11 mouse cellular contexts compared by ENCODE assay signal in genomic region chr9:60310741-60311317, GRCm38 (mm10).
DNase-seq lines count a peak whose midpoint lies in the region; ATAC-seq lines count a peak whose summit lies in the region.
"Had no signal": no experiment of that assay in that cellular context is flagged by ENCODE, and none has a peak within 500 bp of the region (broad histone marks: within the 10 kb centered on the region; RNA-seq: fewer than 3 reads in every experiment).

No protein-coding gene starts in this region.

- H3K9ac ChIP-seq in heart, embryonic 12.5 days, result no peak overlapping the region
- H3K9ac ChIP-seq in midbrain, embryonic 16.5 days (ENCODE audit: low read depth, low read length), result no peak overlapping the region
- H3K9ac ChIP-seq in intestine, embryonic 16.5 days (ENCODE audit: low read depth, low read length), result no peak overlapping the region
- H3K9ac ChIP-seq in stomach, embryonic 16.5 days (ENCODE audit: low read length), result no peak overlapping the region
- H3K9ac ChIP-seq: limb, embryonic 12.5 days; liver, embryonic 15.5 days had no signal

- peaks cover 56% of the 10 kb centered on the region for H3K4me1 ChIP-seq in heart, embryonic 10.5 days
- peaks cover 16% of the 10 kb centered on the region for H3K4me1 ChIP-seq in heart, embryonic 12.5 days (replicated peaks)
- peaks cover 52% of the 10 kb centered on the region for H3K4me1 ChIP-seq in midbrain, embryonic 10.5 days
- peaks cover 8% of the 10 kb centered on the region; the same call in 1 of the 2 replicates for H3K4me1 ChIP-seq in midbrain, embryonic 16.5 days (ENCODE audit: control insufficient read depth, insufficient read depth, low read length)
- H3K4me1 ChIP-seq in intestine, embryonic 16.5 days (ENCODE audit: control insufficient read depth, insufficient read depth, low read length), result peaks cover 51% of the 10 kb centered on the region
- H3K4me1 ChIP-seq in stomach, embryonic 16.5 days (ENCODE audit: control insufficient read depth, insufficient read depth, low read length), result peaks cover 26% of the 10 kb centered on the region

- no peaks in the 10 kb centered on the region for H3K27me3 ChIP-seq in heart, embryonic 10.5 days (ENCODE audit: insufficient read depth, poor library complexity, severe bottlenecking)
- no peaks in the 10 kb centered on the region for H3K27me3 ChIP-seq in heart, embryonic 12.5 days (replicated peaks)
- H3K27me3 ChIP-seq in midbrain, embryonic 10.5 days (ENCODE audit: low read depth, poor library complexity, severe bottlenecking), result no peaks in the 10 kb centered on the region
- H3K27me3 ChIP-seq in midbrain, embryonic 16.5 days (ENCODE audit: control insufficient read depth, insufficient read depth, low read depth, low read length), result no peaks in the 10 kb centered on the region
- no peaks in the 10 kb centered on the region for H3K27me3 ChIP-seq in intestine, embryonic 16.5 days (replicated peaks; ENCODE audit: control insufficient read depth, insufficient read depth, low read length)
- H3K27me3 ChIP-seq in stomach, embryonic 16.5 days (ENCODE audit: control insufficient read depth, insufficient read depth, low read length), result no peaks in the 10 kb centered on the region
- H3K27me3 ChIP-seq: liver, embryonic 15.5 days had no signal

- H3K36me3 ChIP-seq in heart, embryonic 10.5 days, result no peaks in the 10 kb centered on the region
- H3K36me3 ChIP-seq in heart, embryonic 12.5 days, result no peaks in the 10 kb centered on the region
- no peaks in the 10 kb centered on the region for H3K36me3 ChIP-seq in midbrain, embryonic 10.5 days
- H3K36me3 ChIP-seq in midbrain, embryonic 16.5 days (ENCODE audit: control insufficient read depth, insufficient read depth, low read length), result no peaks in the 10 kb centered on the region
- H3K36me3 ChIP-seq in intestine, embryonic 16.5 days (ENCODE audit: control insufficient read depth, insufficient read depth, low read length), result no peaks in the 10 kb centered on the region
- no peaks in the 10 kb centered on the region for H3K36me3 ChIP-seq in stomach, embryonic 16.5 days (ENCODE audit: control insufficient read depth, insufficient read depth, low read length)
- H3K36me3 ChIP-seq: limb, embryonic 12.5 days; liver, embryonic 15.5 days had no signal

- 56% methylated on average over 8 of the region's 8 CpGs for WGBS in heart, embryonic 10.5 days
- WGBS in heart, embryonic 12.5 days, result 55% methylated on average over 8 of the region's 8 CpGs
- WGBS in midbrain, embryonic 10.5 days, result 76% methylated on average over 8 of the region's 8 CpGs
- 66% methylated on average over 8 of the region's 8 CpGs for WGBS in midbrain, embryonic 16.5 days
- 67% methylated on average over 8 of the region's 8 CpGs for WGBS in intestine, embryonic 16.5 days
- WGBS in stomach, embryonic 16.5 days, result 64% methylated on average over 8 of the region's 8 CpGs

- no peak overlapping the region for H3K4me3 ChIP-seq in heart, embryonic 10.5 days
- no peak overlapping the region for H3K4me3 ChIP-seq in heart, embryonic 12.5 days
- H3K4me3 ChIP-seq in midbrain, embryonic 10.5 days, result no peak overlapping the region
- H3K4me3 ChIP-seq in midbrain, embryonic 16.5 days (ENCODE audit: low read depth, low read length), result no peak overlapping the region
- no peak overlapping the region for H3K4me3 ChIP-seq in intestine, embryonic 16.5 days (ENCODE audit: low read length)
- H3K4me3 ChIP-seq in stomach, embryonic 16.5 days (replicated peaks; ENCODE audit: low read length), result no peak overlapping the region
- H3K4me3 ChIP-seq: limb, embryonic 12.5 days; liver, embryonic 15.5 days; megakaryocyte, embryonic 14.5 days had no signal

- H3K27ac ChIP-seq in heart, embryonic 10.5 days, result 0 out of 2 replicates have a peak overlapping the region, but pooled peaks have one; percentile 22
- no peak overlapping the region for H3K27ac ChIP-seq in heart, embryonic 12.5 days (ENCODE audit: poor library complexity, severe bottlenecking)
- H3K27ac ChIP-seq in midbrain, embryonic 10.5 days (replicated peaks), result 0 out of 2 replicates have a peak overlapping the region, but pooled peaks have one; percentile 1
- no peak overlapping the region for H3K27ac ChIP-seq in midbrain, embryonic 16.5 days (ENCODE audit: low read length)
- peak overlapping the region; percentile 37 for H3K27ac ChIP-seq in intestine, embryonic 16.5 days (ENCODE audit: low read length)
- H3K27ac ChIP-seq in stomach, embryonic 16.5 days (ENCODE audit: low read length), result peak overlapping the region; percentile 66; the same call in 1 of the 2 replicates
- H3K27ac ChIP-seq: liver, embryonic 15.5 days had no signal

- no peak for ATAC-seq in heart, embryonic 12.5 days (ENCODE audit: insufficient number of reproducible peaks, low FRiP score)
- ATAC-seq in midbrain, embryonic 16.5 days, result no peak
- ATAC-seq in intestine, embryonic 16.5 days, result no peak
- ATAC-seq in stomach, embryonic 16.5 days (ENCODE audit: insufficient read depth, low FRiP score), result no peak
- no peak for ATAC-seq in erythroid progenitor cell, adult 5-6 weeks (replicated peaks; ENCODE audit: low FRiP score, poor library complexity, severe bottlenecking)

- H3K9me3 ChIP-seq in heart, embryonic 10.5 days, result no peaks in the 10 kb centered on the region
- no peaks in the 10 kb centered on the region for H3K9me3 ChIP-seq in heart, embryonic 12.5 days (replicated peaks)
- H3K9me3 ChIP-seq in midbrain, embryonic 10.5 days (replicated peaks), result no peaks in the 10 kb centered on the region
- no peaks in the 10 kb centered on the region for H3K9me3 ChIP-seq in midbrain, embryonic 16.5 days (replicated peaks; ENCODE audit: control insufficient read depth, low read length, poor library complexity, severe bottlenecking)
- no peaks in the 10 kb centered on the region for H3K9me3 ChIP-seq in intestine, embryonic 16.5 days (ENCODE audit: control insufficient read depth, low read length)
- H3K9me3 ChIP-seq in stomach, embryonic 16.5 days (replicated peaks; ENCODE audit: control insufficient read depth, low read length), result no peaks in the 10 kb centered on the region
- H3K9me3 ChIP-seq: limb, embryonic 12.5 days; liver, embryonic 15.5 days; megakaryocyte, embryonic 14.5 days had no signal

- H3K4me2 ChIP-seq in heart, embryonic 12.5 days, result no peak overlapping the region
- no peak overlapping the region for H3K4me2 ChIP-seq in midbrain, embryonic 16.5 days (ENCODE audit: low read length)
- H3K4me2 ChIP-seq in intestine, embryonic 16.5 days (ENCODE audit: low read depth, low read length), result no peak overlapping the region
- no peak overlapping the region for H3K4me2 ChIP-seq in stomach, embryonic 16.5 days (ENCODE audit: low read depth, low read length)
- H3K4me2 ChIP-seq: limb, embryonic 12.5 days; liver, embryonic 15.5 days had no signal

- DNase-seq in heart, embryonic 10.5 days (ENCODE audit: low spot score), result no peak
- DNase-seq in midbrain, embryonic 10.5 days (ENCODE audit: low spot score), result no peak
- DNase-seq: thymus, adult 18-20 months had no signal

Comparison
In these comparisons a context has a peak if more than half of its experiments do, and no peak if none do; other contexts are left out.
1. H3K27ac ChIP-seq: peak in heart, embryonic 10.5 days (single experiment), midbrain, embryonic 10.5 days (single experiment), intestine, embryonic 16.5 days (single experiment) and stomach, embryonic 16.5 days (single experiment); none in heart, embryonic 12.5 days (single experiment) and midbrain, embryonic 16.5 days (single experiment).